Mouse (Mus musculus): ENCODE data around the gene Snhg11. TPM values are rescaled to one million over a fixed set of nuclear protein-coding genes. Genes with fewer than 3 reads are reported as not detected.

Gene Snhg11
- polyA plus RNA-seq, 1 experiment from 2014 or later, result 30.3 TPM

DNA sequence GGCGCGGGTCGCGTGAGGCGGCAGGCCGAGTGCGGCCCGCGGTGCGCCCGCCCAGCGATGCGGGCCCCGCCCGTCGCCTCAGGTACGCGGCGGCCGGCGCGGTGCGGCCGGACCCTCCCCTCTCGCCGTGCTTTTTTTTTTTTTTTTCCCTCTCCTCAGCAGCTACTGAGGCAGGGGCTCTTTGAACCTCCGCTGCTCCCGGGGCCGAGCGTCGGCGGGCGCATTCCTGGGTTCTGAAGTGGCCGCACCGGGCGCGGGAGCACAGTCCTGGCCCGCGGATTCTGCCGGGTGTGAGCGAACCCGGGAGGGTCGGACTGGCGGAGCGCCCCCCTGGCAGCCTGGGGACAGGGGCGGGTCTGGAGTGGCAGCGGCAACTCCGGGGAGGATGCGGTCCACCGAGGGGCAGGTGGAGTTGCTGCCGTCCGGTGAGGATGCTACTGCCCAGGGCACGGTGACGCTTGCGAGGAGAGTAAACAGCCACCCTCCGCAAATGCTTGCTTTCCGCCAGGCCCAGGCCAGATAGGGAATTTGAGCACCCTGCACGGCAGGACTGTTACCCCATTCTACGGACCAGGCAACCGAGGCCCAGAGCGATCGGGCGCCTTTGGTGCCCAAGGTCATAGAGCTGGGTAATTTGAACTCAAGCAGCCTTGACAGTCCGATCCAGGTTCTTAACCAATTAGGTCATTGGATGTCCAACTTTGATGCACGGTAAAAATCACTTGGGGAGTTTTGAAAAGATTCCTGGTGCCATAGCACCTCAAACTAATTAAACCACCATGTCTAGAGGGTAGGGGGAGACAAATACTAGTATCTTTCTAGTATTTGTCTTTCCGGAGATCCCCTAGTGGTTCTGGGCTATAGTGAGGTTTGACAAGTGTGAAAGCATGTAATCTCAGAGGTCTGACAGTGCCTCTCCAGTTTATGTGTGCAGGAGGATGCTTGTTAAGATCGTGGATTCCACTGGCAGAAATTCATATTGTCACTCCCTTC lies 34.9 kb downstream of the Snhg11 start:
- WGBS, result 2% methylated on average over 57 of the region's 67 CpGs
- Histone ChIP-seq H3K36me3 (ENCODE audit: control insufficient read depth, insufficient read depth, low read length) (no peaks in the 10 kb centered on the region), H3K4me1 (ENCODE audit: control insufficient read depth, insufficient read depth, low read length) (peaks cover 15% of the 10 kb centered on the region), H3K9me3 (replicated peaks; ENCODE audit: control insufficient read depth, low read length) (no peaks in the 10 kb centered on the region), H3K27me3 (replicated peaks; ENCODE audit: control insufficient read depth, insufficient read depth, low read length) (no peaks in the 10 kb centered on the region), H3K4me2 (ENCODE audit: low read length) (peak overlapping the region; percentile 92), H3K27ac (ENCODE audit: low read depth, low read length) (peak overlapping the region; percentile 79), H3K9ac (ENCODE audit: low read length) (peak overlapping the region; percentile 91), H3K4me3 (ENCODE audit: low read depth, low read length) (peak overlapping the region; percentile 92)
- peak; percentile 40 for ATAC-seq
- peak; percentile 22 for DNase-seq (ENCODE audit: low spot score)

DNA sequence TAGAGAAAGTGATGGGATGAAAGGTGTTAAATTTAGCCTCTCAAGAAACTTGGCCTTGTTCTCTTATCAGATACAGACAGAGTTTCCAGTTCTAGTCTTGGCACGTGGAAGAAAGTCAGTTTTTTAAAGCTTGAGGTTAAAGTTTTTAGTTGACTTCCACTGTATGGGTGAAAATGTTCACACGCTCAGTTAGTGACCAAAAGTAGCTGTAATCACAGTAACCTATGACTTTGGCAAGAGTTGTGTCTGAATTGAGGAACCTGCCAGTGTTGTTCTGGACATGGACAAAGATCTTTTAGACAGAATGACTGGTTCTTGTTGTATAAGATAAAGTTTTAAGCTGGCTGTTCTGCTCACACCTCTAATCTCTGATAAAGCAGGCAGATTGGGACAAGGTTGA lies 37.8 kb downstream of the Snhg11 start:
- WGBS, result 87% methylated on average over 2 of the region's 2 CpGs
- Histone ChIP-seq H3K27ac (ENCODE audit: low read depth, low read length) (no peak overlapping the region), H3K9me3 (replicated peaks; ENCODE audit: control insufficient read depth, low read length) (no peaks in the 10 kb centered on the region), H3K9ac (ENCODE audit: low read length) (no peak overlapping the region), H3K27me3 (replicated peaks; ENCODE audit: control insufficient read depth, insufficient read depth, low read length) (no peaks in the 10 kb centered on the region), H3K36me3 (ENCODE audit: control insufficient read depth, insufficient read depth, low read length) (no peaks in the 10 kb centered on the region), H3K4me1 (ENCODE audit: control insufficient read depth, insufficient read depth, low read length) (peaks cover 15% of the 10 kb centered on the region), H3K4me3 (ENCODE audit: low read depth, low read length) (no peak overlapping the region), H3K4me2 (ENCODE audit: low read length) (no peak overlapping the region)
- ATAC-seq (no peak), DNase-seq (ENCODE audit: low spot score) (no peak)

DNA sequence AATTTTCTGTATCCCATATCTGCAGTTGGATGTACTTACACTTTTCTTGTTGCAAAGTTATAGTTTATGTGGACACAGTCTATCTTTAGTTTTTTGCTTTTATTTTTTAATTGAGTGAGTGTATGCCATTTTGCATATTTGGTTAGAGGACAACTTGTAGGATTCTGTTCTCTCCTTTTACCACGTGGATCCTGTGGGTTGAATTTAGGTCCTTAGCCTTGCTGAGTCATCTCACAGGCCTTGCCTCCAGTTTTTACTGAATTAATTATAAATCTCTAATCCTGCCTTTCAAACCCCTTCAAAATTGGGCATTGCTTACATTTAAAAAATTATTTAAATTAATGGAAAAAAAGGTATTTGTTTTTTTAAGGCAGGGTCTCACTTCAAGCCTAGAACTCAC lies 40.4 kb downstream of the Snhg11 start:
- DNase-seq (ENCODE audit: low spot score), result no peak
- Histone ChIP-seq H3K4me1 (ENCODE audit: control insufficient read depth, insufficient read depth, low read length) (peaks cover 6% of the 10 kb centered on the region), H3K9me3 (replicated peaks; ENCODE audit: control insufficient read depth, low read length) (no peaks in the 10 kb centered on the region), H3K36me3 (ENCODE audit: control insufficient read depth, insufficient read depth, low read length) (no peaks in the 10 kb centered on the region), H3K27me3 (replicated peaks; ENCODE audit: control insufficient read depth, insufficient read depth, low read length) (no peaks in the 10 kb centered on the region), H3K4me3 (ENCODE audit: low read depth, low read length) (no peak overlapping the region), H3K9ac (ENCODE audit: low read length) (no peak overlapping the region), H3K4me2 (ENCODE audit: low read length) (no peak overlapping the region), H3K27ac (ENCODE audit: low read depth, low read length) (no peak overlapping the region)
- WGBS, result 92% methylated on average over 1 of the region's 1 CpGs
- ATAC-seq, result no peak

DNA sequence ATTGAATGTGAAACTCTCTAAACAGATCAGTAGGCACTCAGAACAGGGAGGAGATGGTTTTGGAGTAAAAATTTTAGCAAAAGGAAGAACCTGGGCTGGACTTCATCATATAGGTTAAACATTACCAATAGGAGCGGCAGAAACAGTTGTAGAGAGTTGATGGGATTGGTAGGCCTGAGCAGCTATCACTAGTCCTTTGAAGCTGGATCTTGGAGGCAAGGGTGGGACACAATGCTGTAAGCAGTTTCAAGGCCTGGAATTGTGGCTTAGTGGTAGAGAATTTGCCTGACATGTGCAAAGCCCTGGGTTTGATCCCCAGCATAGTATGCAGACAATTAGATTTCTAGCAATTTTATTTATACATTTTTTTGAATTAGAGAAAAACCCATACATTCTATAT lies 43.2 kb downstream of the Snhg11 start:
- Histone ChIP-seq H3K27me3 (replicated peaks; ENCODE audit: control insufficient read depth, insufficient read depth, low read length) (no peaks in the 10 kb centered on the region), H3K4me3 (ENCODE audit: low read depth, low read length) (no peak overlapping the region), H3K9ac (ENCODE audit: low read length) (no peak overlapping the region), H3K4me1 (ENCODE audit: control insufficient read depth, insufficient read depth, low read length) (no peaks in the 10 kb centered on the region), H3K4me2 (ENCODE audit: low read length) (no peak overlapping the region), H3K9me3 (replicated peaks; ENCODE audit: control insufficient read depth, low read length) (no peaks in the 10 kb centered on the region), H3K27ac (ENCODE audit: low read depth, low read length) (no peak overlapping the region), H3K36me3 (ENCODE audit: control insufficient read depth, insufficient read depth, low read length) (peaks cover 18% of the 10 kb centered on the region; the same call in 1 of the 2 replicates)
- 81% methylated on average over 1 of the region's 1 CpGs for WGBS
- ATAC-seq (no peak), DNase-seq (ENCODE audit: low spot score) (no peak)

Other genes starting within 250 kb of the Snhg11 start
- gene Tgm2, start 229.2 kb upstream of the Snhg11 start, polyA plus RNA-seq (2014; fragmentation: Nextera tagmentation; extraction: Ambion mirVana), result 5.0 and 7.0 TPM in 2 replicates
- 1.5 and 2.2 TPM in 2 replicates for gene D630003M21Rik, start 146.4 kb upstream of the Snhg11 start, polyA plus RNA-seq (2014; fragmentation: Nextera tagmentation; extraction: Ambion mirVana)
- gene Bpi, start 117.5 kb upstream of the Snhg11 start, polyA plus RNA-seq (2014; fragmentation: Nextera tagmentation; extraction: Ambion mirVana), result not detected in 2 replicates
- 2.6 and 3.0 TPM in 2 replicates for gene Lbp, start 69.1 kb upstream of the Snhg11 start, polyA plus RNA-seq (2014; fragmentation: Nextera tagmentation; extraction: Ambion mirVana)
- gene Ralgapb, start 34.2 kb downstream of the Snhg11 start, polyA plus RNA-seq (2014; fragmentation: Nextera tagmentation; extraction: Ambion mirVana), result 22.8 and 25.7 TPM in 2 replicates
- not detected in 2 replicates for gene Adig, start 127.0 kb downstream of the Snhg11 start, polyA plus RNA-seq (2014; fragmentation: Nextera tagmentation; extraction: Ambion mirVana)
- gene Arhgap40, start 137.2 kb downstream of the Snhg11 start, polyA plus RNA-seq (2014; fragmentation: Nextera tagmentation; extraction: Ambion mirVana), result 0.44 and 0.48 TPM in 2 replicates
- gene Slc32a1, start 235.1 kb downstream of the Snhg11 start, polyA plus RNA-seq (2014; fragmentation: Nextera tagmentation; extraction: Ambion mirVana), result 4.6 and 6.4 TPM in 2 replicates
- 10.4 and 12.8 TPM in 2 replicates for gene Actr5, start 249.2 kb downstream of the Snhg11 start, polyA plus RNA-seq (2014; fragmentation: Nextera tagmentation; extraction: Ambion mirVana)

Measured in forebrain, embryonic 14.5 days (tissue).